Mouse (Mus musculus): ENCODE data around the gene Bcl11b. TPM values are rescaled to one million over a fixed set of nuclear protein-coding genes. Genes with fewer than 3 reads are reported as not detected.

Bcl11b gene
- polyA plus RNA-seq, 1 experiment = 22.3 TPM

DNA sequence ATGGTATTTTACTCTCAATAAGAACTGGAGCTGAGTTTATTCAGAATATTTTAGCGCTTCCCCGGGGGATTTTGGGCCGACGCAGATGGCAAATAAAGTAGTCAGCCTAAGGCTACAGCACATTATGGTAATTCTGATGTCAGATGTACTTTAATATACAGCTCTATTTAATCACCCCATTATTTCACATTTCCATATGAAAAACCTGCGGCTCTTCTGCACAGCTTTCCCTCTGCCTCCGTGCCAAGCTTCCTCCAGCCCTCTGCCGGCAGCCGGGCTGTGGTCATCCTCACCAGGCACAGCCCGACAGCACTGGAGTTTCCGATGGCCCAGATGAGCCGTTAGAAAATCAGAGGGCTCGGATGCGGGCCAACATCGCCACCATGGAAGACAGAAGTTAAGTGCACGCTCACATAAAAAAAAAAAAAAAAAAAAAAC lies 74.9 kb downstream of the Bcl11b start:
- H3K27me3 ChIP-seq (ENCODE audit: control insufficient read depth, insufficient read depth, low read length) = no peaks in the 10 kb centered on the region
- TF ChIP-seq POLR2A (IDR thresholded peaks at IDR 0.05; ENCODE audit: low read depth, low read length) (no peak), CTCF (IDR thresholded peaks at IDR 0.05; ENCODE audit: extremely low read depth, insufficient read length, insufficient replicate concordance, low read depth, low read length) (no peak)
- no peaks in the 10 kb centered on the region for H3K4me1 ChIP-seq (ENCODE audit: control insufficient read depth, insufficient read depth, insufficient read length, low read length)
- no peak overlapping the region for H3K27ac ChIP-seq (ENCODE audit: insufficient read depth, low read depth, low read length)
- WGBS = 83% methylated on average over 15 of the region's 15 CpGs
- no peak overlapping the region for H3K4me3 ChIP-seq (ENCODE audit: low read depth, low read length)
- H3K36me3 ChIP-seq (ENCODE audit: control insufficient read depth, insufficient read depth, low read length) = 0 out of 2 replicates have a peak, but pooled peaks cover 2% of the 10 kb centered on the region

DNA sequence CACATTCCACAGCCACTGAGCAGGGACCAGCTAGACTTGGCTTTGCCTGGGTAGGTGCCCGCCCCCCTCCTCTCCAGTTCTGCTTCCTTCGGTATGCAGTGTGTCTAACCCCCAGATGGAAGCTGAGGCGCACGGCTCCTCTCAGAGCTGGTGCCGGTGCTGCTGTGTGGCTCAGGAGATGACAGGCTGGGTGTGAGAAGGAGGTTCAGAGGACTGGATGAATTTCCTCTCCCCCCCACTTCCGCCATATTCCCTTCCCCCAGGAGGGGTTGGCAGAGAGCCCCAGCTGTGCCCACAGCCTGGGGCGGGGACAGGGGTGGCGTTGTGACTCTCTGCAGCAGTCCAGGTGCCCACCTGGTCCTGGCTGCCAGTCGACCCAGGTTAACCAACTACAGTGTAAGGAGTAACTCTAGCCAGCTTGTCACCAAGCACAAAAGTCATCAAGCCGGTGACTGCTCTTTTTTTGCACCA lies 75.4 kb downstream of the Bcl11b start:
- Histone ChIP-seq H3K4me3 (ENCODE audit: low read depth, low read length) (no peak overlapping the region), H3K27me3 (ENCODE audit: control insufficient read depth, insufficient read depth, low read length) (no peaks in the 10 kb centered on the region), H3K4me1 (ENCODE audit: control insufficient read depth, insufficient read depth, insufficient read length, low read length) (no peaks in the 10 kb centered on the region), H3K27ac (ENCODE audit: insufficient read depth, low read depth, low read length) (no peak overlapping the region), H3K36me3 (ENCODE audit: control insufficient read depth, insufficient read depth, low read length) (0 out of 2 replicates have a peak, but pooled peaks cover 2% of the 10 kb centered on the region)
- 59% methylated on average over 10 of the region's 10 CpGs for WGBS
- no peak for TF ChIP-seq POLR2A (IDR thresholded peaks at IDR 0.05; ENCODE audit: low read depth, low read length)
- TF ChIP-seq CTCF (IDR thresholded peaks at IDR 0.05; ENCODE audit: extremely low read depth, insufficient read length, insufficient replicate concordance, low read depth, low read length) = no peak

DNA sequence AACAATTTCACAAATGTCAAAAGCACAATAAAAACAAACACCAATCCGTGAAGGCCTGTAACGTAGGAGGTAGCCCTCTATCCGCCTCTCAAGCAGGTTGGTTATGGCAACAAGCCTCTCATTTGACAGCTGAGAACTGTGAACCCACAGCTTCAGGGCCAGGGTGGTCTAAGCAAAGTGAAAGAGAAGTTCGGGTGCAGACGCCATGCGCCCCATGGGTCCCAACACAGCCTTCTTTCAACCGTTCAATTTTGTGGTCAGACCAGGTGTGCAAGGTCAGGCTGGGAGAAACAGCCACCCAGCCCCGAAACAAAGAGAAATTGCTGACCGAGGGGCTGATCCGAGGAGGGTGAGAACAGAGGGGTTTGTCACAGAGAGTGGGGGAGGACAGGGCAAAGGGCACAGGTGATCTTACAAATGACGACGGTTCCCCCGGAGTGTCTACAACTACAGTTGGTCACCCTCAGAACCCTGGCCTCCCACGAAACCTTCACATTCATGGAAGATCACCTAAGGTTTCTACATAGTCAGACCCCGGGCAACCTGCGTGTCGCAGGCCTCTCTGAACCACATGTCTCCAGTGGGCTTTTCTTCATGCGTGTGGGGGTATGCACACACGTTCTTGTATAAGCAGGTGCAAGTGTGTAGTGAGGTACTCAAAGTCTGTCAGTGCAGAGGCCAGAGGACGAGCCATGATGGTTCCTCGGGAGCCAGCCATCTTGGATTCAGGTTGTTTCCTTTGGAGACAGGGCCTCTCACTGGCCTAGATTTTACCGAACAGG lies 77.1 kb downstream of the Bcl11b start:
- TF ChIP-seq POLR2A (IDR thresholded peaks at IDR 0.05; ENCODE audit: low read depth, low read length) (no peak), CTCF (IDR thresholded peaks at IDR 0.05; ENCODE audit: extremely low read depth, insufficient read length, insufficient replicate concordance, low read depth, low read length) (no peak)
- Histone ChIP-seq H3K4me3 (ENCODE audit: low read depth, low read length) (no peak overlapping the region), H3K27ac (ENCODE audit: insufficient read depth, low read depth, low read length) (no peak overlapping the region), H3K4me1 (ENCODE audit: control insufficient read depth, insufficient read depth, insufficient read length, low read length) (no peaks in the 10 kb centered on the region), H3K36me3 (ENCODE audit: control insufficient read depth, insufficient read depth, low read length) (0 out of 2 replicates have a peak, but pooled peaks cover 2% of the 10 kb centered on the region), H3K27me3 (ENCODE audit: control insufficient read depth, insufficient read depth, low read length) (no peaks in the 10 kb centered on the region)
- 88% methylated on average over 22 of the region's 22 CpGs for WGBS

DNA sequence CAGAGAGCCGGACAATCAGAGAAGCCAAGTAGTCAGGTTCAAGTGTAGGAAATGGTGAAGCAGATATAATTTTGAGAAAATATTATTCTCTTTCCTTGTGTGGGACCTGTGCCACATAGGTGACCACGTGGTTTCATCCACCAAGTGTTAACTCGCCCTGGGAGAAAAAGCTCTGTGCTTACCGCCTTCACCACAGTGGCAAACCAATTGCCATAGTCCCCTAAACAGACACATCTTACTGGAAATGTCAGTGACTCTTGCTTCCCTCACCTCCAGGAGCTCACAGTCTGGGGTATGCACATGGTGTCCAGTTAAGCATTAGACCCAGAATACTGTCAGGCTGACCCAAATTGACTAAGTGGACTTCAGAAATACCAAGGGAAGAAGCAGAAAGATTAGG lies 78.7 kb downstream of the Bcl11b start:
- no peak overlapping the region for H3K4me3 ChIP-seq (ENCODE audit: low read depth, low read length)
- WGBS = 84% methylated on average over 4 of the region's 4 CpGs

DNA sequence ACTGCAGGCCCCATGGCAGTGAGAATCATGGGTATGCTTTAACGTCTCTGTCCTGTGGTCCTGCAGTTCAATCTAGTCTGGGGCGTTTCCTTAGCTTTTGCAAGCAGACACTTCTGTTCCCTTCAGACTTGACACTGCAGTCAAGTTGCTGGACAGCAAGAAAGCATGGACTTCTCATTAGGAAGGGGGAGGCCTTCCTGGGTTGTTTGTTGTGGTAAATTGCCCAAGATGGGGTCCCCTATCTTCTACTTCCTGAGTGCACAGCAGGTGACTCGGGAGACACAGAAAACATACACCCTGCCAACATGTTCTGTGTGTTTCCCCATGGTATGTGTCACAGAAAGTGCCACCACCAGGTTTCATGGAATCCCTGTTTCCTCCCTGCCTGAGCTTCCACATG lies 79.4 kb downstream of the Bcl11b start:
- 51% methylated on average over 3 of the region's 3 CpGs for WGBS
- Histone ChIP-seq H3K27me3 (ENCODE audit: control insufficient read depth, insufficient read depth, low read length) (no peaks in the 10 kb centered on the region), H3K4me3 (ENCODE audit: low read depth, low read length) (no peak overlapping the region), H3K36me3 (ENCODE audit: control insufficient read depth, insufficient read depth, low read length) (0 out of 2 replicates have a peak, but pooled peaks cover 2% of the 10 kb centered on the region), H3K4me1 (ENCODE audit: control insufficient read depth, insufficient read depth, insufficient read length, low read length) (no peaks in the 10 kb centered on the region; the same call in 1 of the 2 replicates), H3K27ac (ENCODE audit: insufficient read depth, low read depth, low read length) (no peak overlapping the region)
- TF ChIP-seq POLR2A (IDR thresholded peaks at IDR 0.05; ENCODE audit: low read depth, low read length) (no peak), CTCF (IDR thresholded peaks at IDR 0.05; ENCODE audit: extremely low read depth, insufficient read length, insufficient replicate concordance, low read depth, low read length) (no peak)

More for the DNA sequence above, 78.7 kb downstream of the Bcl11b start:
- Histone ChIP-seq H3K27ac (ENCODE audit: insufficient read depth, low read depth, low read length) (no peak overlapping the region), H3K27me3 (ENCODE audit: control insufficient read depth, insufficient read depth, low read length) (no peaks in the 10 kb centered on the region), H3K4me1 (ENCODE audit: control insufficient read depth, insufficient read depth, insufficient read length, low read length) (no peaks in the 10 kb centered on the region; the same call in 1 of the 2 replicates), H3K36me3 (ENCODE audit: control insufficient read depth, insufficient read depth, low read length) (0 out of 2 replicates have a peak, but pooled peaks cover 2% of the 10 kb centered on the region)
- no peak for TF ChIP-seq CTCF (IDR thresholded peaks at IDR 0.05; ENCODE audit: extremely low read depth, insufficient read length, insufficient replicate concordance, low read depth, low read length)
- TF ChIP-seq POLR2A (IDR thresholded peaks at IDR 0.05; ENCODE audit: low read depth, low read length) = no peak

DNA sequence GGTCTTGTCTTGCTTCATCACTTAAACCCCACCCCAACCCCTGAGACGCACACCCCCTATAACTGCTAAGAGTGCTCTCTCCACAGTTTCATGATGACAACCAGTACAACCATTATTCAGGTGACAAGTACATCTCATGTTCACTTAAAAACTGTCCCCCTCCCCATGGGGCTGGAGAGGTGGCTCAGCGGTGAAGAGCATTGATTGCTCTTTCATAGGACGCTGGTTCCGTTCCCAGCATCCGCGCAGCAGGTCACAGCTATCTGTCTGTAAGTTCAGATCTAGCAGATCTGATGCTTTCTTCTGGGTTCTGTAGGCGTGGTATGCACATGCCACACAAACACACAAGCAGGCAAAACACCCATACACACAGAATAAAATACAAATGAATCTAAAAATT lies 81.2 kb downstream of the Bcl11b start:
- no peak for TF ChIP-seq CTCF (IDR thresholded peaks at IDR 0.05; ENCODE audit: extremely low read depth, insufficient read length, insufficient replicate concordance, low read depth, low read length)
- TF ChIP-seq POLR2A (IDR thresholded peaks at IDR 0.05; ENCODE audit: low read depth, low read length) = no peak
- Histone ChIP-seq H3K4me3 (ENCODE audit: low read depth, low read length) (no peak overlapping the region), H3K4me1 (ENCODE audit: control insufficient read depth, insufficient read depth, insufficient read length, low read length) (no peaks in the 10 kb centered on the region; the same call in 1 of the 2 replicates), H3K27ac (ENCODE audit: insufficient read depth, low read depth, low read length) (no peak overlapping the region), H3K36me3 (ENCODE audit: control insufficient read depth, insufficient read depth, low read length) (peaks cover 2% of the 10 kb centered on the region), H3K27me3 (ENCODE audit: control insufficient read depth, insufficient read depth, low read length) (no peaks in the 10 kb centered on the region)
- 96% methylated on average over 7 of the region's 7 CpGs for WGBS

DNA sequence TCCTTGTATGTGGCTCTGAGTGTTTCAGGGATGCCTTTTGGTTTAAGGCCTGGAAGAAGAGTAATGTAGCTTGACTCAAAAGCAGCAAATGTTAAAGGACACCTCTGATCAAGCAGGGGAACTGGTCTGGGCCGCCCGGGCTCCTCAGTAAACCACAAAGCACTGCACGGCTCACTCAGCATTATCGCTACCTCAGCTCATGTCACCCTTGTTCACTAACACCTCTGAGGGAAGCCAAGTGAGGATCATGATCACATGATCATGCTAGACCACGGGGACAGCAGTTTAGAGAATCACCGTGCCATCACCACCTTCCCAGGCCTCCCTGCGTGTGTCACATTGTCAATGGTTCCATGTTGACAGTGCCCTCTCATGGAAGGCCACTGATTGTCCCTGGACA lies 81.8 kb downstream of the Bcl11b start:
- no peak overlapping the region for H3K27ac ChIP-seq (ENCODE audit: insufficient read depth, low read depth, low read length)
- no peak for TF ChIP-seq CTCF (IDR thresholded peaks at IDR 0.05; ENCODE audit: extremely low read depth, insufficient read length, insufficient replicate concordance, low read depth, low read length)
- TF ChIP-seq POLR2A (IDR thresholded peaks at IDR 0.05; ENCODE audit: low read depth, low read length) = no peak

More for the DNA sequence above, 81.8 kb downstream of the Bcl11b start:
- Histone ChIP-seq H3K4me1 (ENCODE audit: control insufficient read depth, insufficient read depth, insufficient read length, low read length) (no peaks in the 10 kb centered on the region; the same call in 1 of the 2 replicates), H3K4me3 (ENCODE audit: low read depth, low read length) (no peak overlapping the region), H3K36me3 (ENCODE audit: control insufficient read depth, insufficient read depth, low read length) (peaks cover 9% of the 10 kb centered on the region), H3K27me3 (ENCODE audit: control insufficient read depth, insufficient read depth, low read length) (no peaks in the 10 kb centered on the region)
- WGBS = 77% methylated on average over 7 of the region's 7 CpGs

Measured in small intestine, adult 2 months (tissue).